Mouse (Mus musculus) fibroblast of lung, adult 2 months (primary cell): ENCODE data around the gene Cacna2d1.

ENCODE experiments used
- DNase-seq: peaks from one replicate; pipeline ENCODE4 v3.0.0-alpha.2; 2011; ENCODE audit warnings: low read depth

Cacna2d1 gene

GRCm38 (mm10) chr5:16163270-16163669, 228.8 kb downstream of the Cacna2d1 start:
- no peak for DNase-seq

GRCm38 (mm10) chr5:16166117-16166867, 231.8 kb downstream of the Cacna2d1 start:
- DNase-seq, result no peak

- no peak for DNase-seq
Observed at GRCm38 (mm10) chr5:16166868-16167267, 232.4 kb downstream of the Cacna2d1 start.

DNA sequence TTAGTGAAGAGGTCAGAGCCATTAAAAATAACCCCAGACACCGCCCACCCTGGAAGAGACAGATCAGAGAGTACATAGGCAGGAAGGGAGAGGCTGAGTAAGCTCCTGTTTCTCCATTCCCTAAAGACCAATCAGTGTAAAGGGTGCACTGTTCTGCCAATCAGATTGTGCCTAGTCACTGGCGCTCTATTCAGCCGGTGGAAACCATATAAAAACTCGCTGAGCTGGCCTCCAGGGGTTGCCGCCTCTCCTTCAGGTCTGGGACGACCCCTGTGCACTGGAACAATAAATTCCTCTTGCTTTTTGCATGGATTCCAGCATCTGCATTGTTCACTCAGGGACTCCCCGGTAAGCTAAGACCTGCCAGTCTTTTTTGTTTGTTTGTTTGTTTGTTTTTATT, 246.6 kb downstream of the Cacna2d1 start:
- DNase-seq, result no peak

GRCm38 (mm10) chr5:16184064-16184463, 249.6 kb downstream of the Cacna2d1 start:
- peak; percentile 8 for DNase-seq

DNA sequence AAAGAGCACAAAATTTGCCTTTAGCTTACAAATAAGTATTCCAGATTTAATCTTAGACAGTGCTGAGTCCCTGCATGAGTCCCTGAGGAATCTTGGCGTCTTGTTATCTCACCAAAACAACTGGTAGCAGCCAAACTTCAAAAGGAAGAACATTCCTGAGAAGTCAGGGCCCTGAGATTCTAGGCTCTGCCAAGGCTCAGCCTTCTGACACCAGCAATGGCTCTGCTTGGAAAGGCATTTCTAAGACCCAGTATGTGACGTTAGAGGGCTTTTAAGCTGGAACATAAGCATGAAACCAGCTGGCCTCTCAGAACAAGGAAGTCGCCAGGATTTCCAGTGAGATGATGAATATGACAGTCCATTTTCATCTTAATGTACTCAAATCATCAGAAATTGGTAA, 253.4 kb downstream of the Cacna2d1 start:
- DNase-seq, result no peak

DNA sequence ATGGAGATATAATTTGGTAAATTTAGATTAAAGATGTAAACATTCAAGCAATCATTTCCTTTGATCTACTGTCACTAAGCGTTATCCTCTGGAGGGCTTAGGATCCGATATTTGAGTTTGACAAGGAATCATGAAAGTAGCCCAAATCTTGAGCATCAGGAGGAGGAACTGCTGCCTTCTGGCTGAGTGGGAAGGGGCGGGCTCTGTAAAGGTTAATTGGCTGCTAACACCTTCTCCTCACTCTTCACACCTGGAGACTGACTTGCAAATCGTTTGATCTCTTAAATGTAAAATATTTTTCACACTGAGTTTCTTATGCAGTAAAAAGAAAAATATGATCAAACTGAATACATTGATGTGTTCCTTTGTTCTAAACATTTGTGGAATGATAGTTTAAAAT, 255.4 kb downstream of the Cacna2d1 start:
- DNase-seq, result no peak

- DNase-seq, result no peak
Observed at GRCm38 (mm10) chr5:16191165-16191564, 256.7 kb downstream of the Cacna2d1 start.

- no peak for DNase-seq
Observed at GRCm38 (mm10) chr5:16199816-16200215, 265.3 kb downstream of the Cacna2d1 start.

DNA sequence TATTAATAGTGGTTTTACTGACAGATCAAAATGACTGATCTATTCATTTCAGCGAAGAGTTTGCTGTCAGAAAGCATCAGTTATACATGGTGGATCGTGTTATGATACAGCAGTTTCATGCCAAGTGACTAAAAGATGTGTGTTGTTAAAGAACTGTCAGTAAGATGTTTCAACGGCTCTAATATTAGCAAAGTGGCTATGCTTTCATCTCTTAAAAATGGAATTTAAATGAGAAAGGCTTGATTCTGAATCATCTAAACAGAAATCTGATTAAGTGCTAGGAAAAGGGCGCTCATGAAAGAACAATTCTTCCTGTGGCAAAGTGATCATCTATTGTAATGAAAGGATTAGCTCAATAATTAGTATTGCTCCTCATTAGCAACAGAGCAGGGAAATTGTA, 287.5 kb downstream of the Cacna2d1 start:
- no peak for DNase-seq

DNA sequence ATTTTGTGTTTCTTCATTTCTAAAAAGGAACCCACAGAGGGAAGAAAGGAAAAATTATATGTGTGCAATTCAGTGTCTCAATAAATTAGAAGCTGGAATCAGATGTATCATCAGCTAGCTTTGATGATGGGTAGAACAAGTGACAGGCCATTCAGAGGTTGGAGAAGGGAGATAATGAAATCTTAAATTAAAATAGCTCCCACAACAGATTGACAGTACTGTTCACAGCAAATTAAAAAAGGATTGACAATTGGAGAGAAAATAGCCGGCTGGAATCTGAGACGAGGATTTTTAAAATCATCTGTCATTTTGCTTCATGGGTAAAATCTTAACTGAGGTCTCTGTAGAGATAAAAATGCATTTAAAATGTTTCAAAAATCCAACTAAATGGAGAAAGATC, 290.9 kb downstream of the Cacna2d1 start:
- no peak for DNase-seq

- DNase-seq, result no peak
Observed at GRCm38 (mm10) chr5:16229384-16229783, 294.9 kb downstream of the Cacna2d1 start.

- no peak for DNase-seq
Observed at GRCm38 (mm10) chr5:16231477-16231876, 297.0 kb downstream of the Cacna2d1 start.

GRCm38 (mm10) chr5:16234891-16235290, 300.4 kb downstream of the Cacna2d1 start:
- no peak for DNase-seq

GRCm38 (mm10) chr5:16235864-16236263, 301.4 kb downstream of the Cacna2d1 start:
- DNase-seq, result no peak

DNA sequence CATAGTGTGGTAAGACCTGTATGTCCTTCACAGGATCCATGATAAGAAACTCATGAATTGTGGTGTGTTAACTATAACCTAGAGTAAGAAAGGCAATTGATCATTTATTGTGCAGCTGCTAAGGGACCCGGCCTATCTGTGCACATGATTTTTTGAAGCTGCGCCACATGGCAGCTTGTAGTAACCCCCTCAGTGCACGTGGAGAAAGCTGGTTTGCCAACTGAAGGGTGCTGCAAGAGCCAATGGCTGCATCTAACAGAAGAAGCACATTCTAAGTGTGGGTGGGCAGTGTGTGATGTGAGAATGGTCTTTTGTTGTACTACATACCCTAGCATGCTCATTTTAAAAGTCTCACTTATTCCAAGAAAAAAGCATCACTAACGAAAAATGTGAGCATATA, 302.1 kb downstream of the Cacna2d1 start:
- DNase-seq, result no peak

- DNase-seq, result no peak
Observed at GRCm38 (mm10) chr5:16237972-16238371, 303.5 kb downstream of the Cacna2d1 start.

DNA sequence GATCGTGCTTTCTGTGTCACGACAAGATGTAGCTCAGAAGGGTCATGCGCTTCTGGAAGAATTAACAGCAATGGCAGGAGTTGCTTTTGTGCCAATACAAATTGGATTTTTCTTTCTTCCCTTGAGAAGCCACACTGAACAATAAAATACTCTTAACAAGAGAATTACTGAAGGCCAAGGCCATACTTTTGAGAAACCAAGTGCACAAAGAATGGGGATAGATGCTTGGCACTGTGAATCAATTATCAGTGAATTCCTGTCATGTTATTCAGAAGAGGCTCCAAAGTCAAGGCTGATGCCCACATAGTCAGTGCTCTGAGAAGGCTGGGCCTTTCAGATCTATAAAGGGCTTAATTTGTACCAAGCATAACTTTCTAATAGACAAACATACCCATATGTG, 305.8 kb downstream of the Cacna2d1 start:
- no peak for DNase-seq

GRCm38 (mm10) chr5:16243599-16243998, 309.1 kb downstream of the Cacna2d1 start:
- no peak for DNase-seq

- no peak for DNase-seq
Observed at GRCm38 (mm10) chr5:16252738-16253513, 318.4 kb downstream of the Cacna2d1 start.

DNA sequence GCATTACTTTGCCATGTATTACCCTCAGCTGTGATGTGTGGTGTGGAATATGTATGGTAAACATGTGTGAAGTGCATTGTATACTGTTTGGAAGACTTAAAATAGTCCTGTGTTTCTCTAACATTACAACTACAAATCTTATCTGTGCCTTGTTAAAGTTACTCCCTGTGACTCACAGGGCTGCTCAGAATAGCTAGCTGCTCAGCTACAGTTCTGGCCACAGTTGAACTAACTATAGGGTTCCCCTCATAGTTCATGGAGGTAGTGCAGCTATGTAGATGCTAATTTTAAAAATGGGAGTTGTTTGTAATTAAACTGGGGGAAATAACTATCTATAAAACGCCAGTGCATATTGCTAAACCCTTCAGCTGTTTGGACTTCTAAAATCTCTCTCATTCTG, 319.3 kb downstream of the Cacna2d1 start:
- DNase-seq, result no peak

- DNase-seq, result no peak
Observed at GRCm38 (mm10) chr5:16265385-16265784, 330.9 kb downstream of the Cacna2d1 start.

DNA sequence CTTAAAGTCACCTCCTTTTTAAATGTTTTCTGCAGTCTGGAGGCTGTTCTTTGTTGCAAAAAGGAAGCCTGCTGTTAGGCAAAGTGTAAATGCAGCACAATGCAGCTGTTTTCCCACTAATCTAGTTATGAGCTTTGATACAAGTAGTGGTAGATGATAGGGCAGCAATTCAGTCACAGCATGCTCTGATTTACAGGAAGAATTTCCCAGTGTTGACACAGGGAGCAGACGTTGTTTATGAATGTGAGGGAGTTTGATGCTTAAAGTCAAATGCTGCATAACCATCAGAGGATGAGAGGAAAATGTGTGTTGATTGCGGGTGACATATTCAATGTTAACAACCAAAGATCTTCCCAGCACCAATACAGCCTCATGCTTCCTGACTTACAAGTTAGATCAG, 342.6 kb downstream of the Cacna2d1 start:
- no peak for DNase-seq

GRCm38 (mm10) chr5:16281229-16281628, 346.7 kb downstream of the Cacna2d1 start:
- DNase-seq, result no peak
